Mouse (Mus musculus) liver, adult 2 months (tissue): ENCODE data around the gene Rgs9.

Source experiments
- CTCF ChIP-seq: fragments of 200-500 bp; IDR thresholded peaks from 2 replicates; pipeline ENCODE4 v1.5.1; 2011; ENCODE audit warnings: low read depth, low read length, control low read depth
- POLR2A ChIP-seq: fragments of 200-500 bp; IDR thresholded peaks from 2 replicates; pipeline ENCODE4 v1.6.1; 2011; ENCODE audit warnings: low read length, control low read depth; ENCODE audit not compliant: insufficient read depth; ENCODE audit errors: extremely low read depth

- TF ChIP-seq CTCF (no peak), POLR2A (no peak)
These were observed 898 bp downstream of the Rgs9 start for GRCm38 (mm10) chr11:109297031-109297430.
